Mouse (Mus musculus) heart, postnatal 4 days (tissue): ENCODE data around the gene Qrsl1. TPM values are rescaled to one million over a fixed set of nuclear protein-coding genes. Genes with fewer than 3 reads are reported as not detected.
"Not testable (repeated sequence)": the region's sequence is repeated elsewhere in the genome, so short reads cannot be mapped to it uniquely, and the experiment has no call there.

Experiments
- DNase-seq: peaks from one replicate; pipeline ENCODE4 v3.0.0; 2021
- total RNA-seq, 2 experiments: library from RNA; stranded (reverse); gene quantifications; 2 replicates each; pipeline ENCODE4 v1.2.3; 2021

Gene Qrsl1
- 10 to 100 TPM; 30.0 to 31.3 TPM for total RNA-seq

- DNase-seq = peak; percentile 95
Measured at GRCm38 (mm10) chr10:43901578-43902194, at the start of gene Qrsl1, which contains the start of gene Rtn4ip1. Gene Qrsl1, minus strand, starts transcription at chr10:43901745. Gene Rtn4ip1, plus strand, starts transcription at chr10:43901807.

- no peak for DNase-seq
Measured at GRCm38 (mm10) chr10:43945435-43945834, 43.9 kb upstream of the Qrsl1 start.

- DNase-seq = no peak
Measured at GRCm38 (mm10) chr10:43943736-43944135, 42.2 kb upstream of the Qrsl1 start.

GRCm38 (mm10) chr10:43939136-43939662 lies 37.7 kb upstream of the Qrsl1 start:
- DNase-seq = no peak

DNA sequence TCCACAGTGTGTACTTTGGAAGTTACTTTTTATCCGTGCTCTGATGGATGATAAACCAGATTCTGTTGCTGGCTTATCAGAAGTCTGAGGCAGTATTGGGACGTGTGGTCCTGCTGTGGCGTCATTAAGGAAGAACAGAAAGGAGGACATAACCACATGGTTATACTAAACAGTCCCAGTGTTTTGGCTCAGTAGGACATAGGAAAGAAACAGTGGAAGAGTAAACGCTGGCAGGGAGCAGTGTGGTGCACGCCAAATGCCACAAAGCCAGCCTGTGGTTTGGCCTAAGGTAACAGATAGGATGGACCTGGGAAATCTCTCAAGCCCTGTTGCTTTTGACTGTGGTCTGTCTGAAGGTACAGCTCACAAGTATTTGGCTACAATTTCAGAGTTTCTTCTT lies 27.1 kb upstream of the Qrsl1 start:
- no peak for DNase-seq

DNA sequence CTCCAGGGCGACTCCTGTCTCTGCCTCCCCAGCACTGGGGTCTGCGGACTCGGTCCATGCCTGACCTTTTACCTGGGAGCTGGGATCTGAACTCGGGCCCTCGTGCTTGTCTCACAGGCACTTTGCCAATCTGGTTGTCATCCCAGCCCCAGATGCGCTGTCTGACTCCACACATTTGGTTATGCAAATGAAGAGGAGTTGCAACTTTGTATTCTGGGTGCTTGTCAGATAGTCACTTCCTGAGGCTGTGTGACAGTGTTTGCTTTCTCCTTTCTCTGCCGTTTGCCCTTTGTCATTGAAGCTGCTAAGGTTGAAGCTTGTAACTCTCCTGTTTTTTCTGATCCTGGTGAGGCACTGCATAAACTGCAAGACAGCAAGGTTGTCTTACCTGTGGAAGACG lies 26.2 kb upstream of the Qrsl1 start:
- DNase-seq = no peak

DNA sequence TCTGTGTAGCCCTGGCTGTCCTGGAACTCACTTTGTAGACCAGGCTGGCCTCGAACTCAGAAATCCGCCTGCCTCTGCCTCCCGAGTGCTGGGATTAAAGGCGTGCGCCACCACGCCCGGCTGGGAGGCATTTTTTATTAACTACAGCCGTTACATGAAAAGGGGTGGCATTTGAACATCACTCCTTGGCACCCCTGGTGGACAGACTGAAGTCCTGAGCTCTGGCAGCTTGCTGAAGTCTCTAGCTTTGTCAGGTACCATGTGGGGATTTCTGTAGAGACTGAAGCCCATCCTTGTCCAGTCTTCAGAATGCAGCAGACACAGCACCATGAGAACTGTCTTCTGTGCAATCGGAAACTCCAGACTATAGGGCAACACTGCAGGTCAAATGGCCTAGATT lies 24.2 kb upstream of the Qrsl1 start:
- not testable (repeated sequence) for DNase-seq

- no peak for DNase-seq
Measured at GRCm38 (mm10) chr10:43923096-43923495, 21.6 kb upstream of the Qrsl1 start.

DNA sequence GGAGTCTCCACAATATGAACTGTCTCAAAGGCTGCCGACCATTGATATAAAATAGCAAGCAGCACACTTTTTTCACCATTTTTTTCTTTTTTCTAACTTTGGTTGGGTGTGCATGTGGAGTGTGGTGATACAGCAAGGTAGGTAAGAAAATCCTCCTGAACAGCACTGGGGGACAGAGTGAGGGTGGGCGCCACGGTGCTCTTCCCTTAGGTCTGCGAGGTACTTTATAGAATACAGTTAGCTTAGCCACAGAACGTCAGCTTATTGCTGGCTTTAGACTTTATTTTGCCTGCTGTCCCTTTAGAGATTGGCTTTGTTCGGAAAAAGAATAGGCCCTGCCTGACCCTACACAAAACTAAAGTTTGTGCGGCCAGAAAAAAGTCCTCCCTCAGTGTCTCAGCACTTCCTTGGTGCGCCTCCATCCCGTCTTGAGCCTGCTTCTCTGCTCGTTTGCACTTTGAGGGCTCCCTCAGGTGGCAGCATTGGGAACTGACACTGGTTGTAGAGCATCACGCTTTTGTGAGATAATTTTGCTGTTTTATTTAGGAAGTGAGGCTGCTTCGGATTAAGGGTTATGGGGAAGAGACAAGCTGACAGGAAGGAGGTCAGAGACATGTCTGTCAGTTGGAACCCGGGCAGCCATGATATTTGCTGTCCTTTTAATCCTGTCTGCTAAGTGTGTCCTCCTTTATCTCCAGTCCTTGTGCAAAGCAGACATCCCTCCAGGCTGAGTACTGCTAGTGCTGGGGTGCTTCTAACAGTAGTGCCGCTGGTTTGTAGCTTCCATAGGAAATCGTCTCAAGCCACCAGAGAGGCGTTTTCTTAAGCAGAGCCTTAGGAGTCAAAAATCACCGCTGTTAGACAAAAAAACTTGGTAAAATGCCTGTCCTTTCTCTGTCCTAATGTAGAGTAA lies 17.4 kb upstream of the Qrsl1 start:
- DNase-seq = peak; percentile 88

DNA sequence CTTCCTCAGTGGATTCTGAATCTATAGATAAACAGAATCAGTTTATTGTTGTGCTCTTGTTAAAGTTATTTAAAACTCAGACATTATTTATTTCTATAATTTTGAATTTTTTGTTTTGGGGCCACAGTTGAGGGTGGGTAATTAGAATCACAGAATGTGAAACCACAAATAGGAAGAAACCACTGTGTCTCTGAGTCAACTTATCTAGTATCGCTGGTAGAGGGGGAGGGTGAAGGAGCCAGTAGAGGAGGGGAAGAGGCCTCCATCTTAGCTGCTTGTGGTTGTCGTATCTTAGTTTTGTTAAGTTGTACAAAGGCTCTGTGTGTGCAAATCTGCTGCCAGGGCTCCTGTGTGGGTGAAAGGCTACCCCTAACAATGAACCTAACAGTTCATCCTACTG lies 15.2 kb upstream of the Qrsl1 start:
- DNase-seq = no peak

DNA sequence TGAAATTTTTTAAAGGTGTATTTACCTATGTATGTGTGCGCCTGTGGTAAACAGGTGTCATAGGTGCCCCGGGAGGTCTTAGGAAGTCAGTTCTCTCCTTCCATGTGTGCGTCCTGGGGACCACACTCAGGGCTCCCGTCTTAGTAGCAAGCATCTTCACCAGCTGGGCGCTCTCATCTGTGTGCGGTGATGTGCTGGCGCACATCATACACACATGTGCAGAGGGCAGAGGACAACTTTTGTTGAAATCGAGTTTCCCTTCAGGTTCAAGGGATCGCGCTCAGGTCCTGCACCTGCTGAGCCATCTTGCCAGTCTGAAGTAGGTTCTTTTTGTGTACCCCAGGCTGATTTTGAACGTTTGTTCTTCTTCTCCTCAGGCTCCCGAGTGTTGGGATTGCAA lies 14.6 kb upstream of the Qrsl1 start:
- DNase-seq = no peak

- DNase-seq = no peak
Measured at GRCm38 (mm10) chr10:43912236-43912635, 10.7 kb upstream of the Qrsl1 start.

- no peak for DNase-seq
Measured at GRCm38 (mm10) chr10:43910873-43911142, 9.3 kb upstream of the Qrsl1 start.

DNA sequence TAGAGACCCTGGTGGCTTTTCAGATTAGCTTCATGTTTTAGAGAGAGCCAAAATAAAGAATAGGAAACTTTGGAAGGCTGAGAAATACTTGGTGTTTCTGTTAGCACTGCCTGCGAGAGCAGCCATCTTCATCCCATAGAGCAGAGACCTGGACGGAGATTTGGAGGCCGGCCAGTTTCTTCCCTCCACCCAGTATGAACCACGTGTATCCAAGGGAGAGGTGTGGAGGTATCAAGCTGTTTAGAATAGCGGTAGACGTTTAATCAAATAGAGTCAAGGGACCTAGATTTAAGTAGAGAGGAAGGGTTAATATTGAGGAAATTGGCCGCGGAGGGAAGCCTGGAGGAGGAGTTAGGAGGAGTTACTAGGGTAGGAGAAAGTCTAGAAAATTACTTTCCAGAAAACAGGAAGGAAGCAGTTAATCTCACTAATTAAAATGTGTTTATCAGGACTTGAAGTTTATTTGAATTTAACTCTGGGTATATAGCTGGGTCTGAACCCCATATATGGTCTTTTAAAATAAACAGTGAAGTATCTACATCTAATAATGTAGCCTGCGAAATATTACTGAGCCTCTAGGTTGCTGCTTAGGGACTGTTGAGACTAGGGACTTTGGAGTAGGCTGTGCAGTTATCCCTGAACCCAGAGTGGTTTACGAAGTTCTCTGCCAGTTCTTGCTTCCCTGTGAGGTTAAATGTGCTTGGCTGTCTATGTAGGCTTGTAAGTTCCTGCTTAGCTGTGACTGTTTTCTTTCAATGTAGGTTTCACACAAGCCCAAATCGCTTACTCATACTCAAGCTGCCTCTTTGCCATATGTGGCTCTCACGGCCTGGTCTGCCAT lies 8.7 kb upstream of the Qrsl1 start:
- no peak for DNase-seq

GRCm38 (mm10) chr10:43904569-43904968 lies 3.0 kb upstream of the Qrsl1 start:
- no peak for DNase-seq

- no peak for DNase-seq
Measured at GRCm38 (mm10) chr10:43900883-43901570, 518 bp downstream of the Qrsl1 start.

- DNase-seq = no peak
Measured at GRCm38 (mm10) chr10:43898276-43898675, 3.3 kb downstream of the Qrsl1 start.

DNA sequence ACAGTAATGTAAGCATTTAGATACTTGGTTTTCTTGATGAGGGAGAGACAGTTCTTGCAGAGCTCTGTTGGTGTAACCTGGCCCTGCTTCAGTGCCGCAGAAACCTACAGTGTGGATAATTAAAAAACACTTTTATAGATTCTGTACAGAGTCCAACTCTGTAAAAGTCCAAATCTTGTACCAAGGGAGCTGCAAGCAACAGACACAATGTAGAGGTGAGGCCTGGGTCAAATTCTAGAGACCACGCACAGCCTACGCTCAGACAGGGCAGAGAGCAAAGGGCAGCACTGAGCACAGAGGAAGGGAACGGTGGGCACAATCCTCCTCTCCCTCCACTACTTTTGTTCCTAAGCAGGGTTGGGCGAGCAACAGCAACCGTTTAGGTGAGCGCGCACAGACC lies 5.5 kb downstream of the Qrsl1 start:
- DNase-seq = no peak

DNA sequence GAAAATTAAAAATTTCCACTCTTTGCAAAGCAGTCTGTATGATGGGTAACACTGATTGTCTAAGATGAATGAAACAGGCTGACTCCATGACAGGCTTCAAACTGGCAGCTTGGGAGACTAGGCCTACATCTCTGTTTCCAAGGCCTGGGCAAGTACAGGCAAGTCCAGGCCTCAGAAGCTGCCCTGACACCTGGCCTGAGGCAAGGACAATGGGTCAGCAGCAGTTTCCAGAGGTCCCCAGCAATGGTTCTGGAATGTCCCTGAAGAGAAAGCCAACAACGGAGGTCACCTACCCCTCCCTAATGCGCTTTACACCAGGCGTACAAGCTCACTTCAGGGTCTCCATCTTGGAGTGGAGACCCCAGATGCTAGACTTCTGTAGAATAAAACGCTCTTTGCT lies 8.6 kb downstream of the Qrsl1 start:
- DNase-seq = no peak

GRCm38 (mm10) chr10:43888976-43889375 lies 12.6 kb downstream of the Qrsl1 start:
- no peak for DNase-seq

GRCm38 (mm10) chr10:43887676-43888075 lies 13.9 kb downstream of the Qrsl1 start:
- no peak for DNase-seq

DNA sequence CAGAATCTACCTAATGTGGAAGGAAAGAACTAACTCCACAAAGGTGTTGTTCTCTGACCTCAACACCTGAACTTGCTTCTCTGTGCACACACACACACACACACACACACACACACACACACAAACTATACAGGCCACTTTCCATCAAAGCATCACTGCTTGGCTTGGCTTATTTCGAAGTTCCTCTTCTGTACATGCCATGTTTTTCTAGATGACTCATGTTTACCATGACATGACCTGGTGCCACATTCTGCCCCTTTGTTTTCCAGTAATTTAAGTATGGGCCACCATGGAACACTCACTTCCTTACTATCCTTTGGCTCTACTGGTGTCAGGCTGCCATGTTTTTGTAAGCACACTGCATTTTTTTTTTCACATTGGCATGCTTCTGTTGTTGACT lies 30.1 kb downstream of the Qrsl1 start:
- no peak for DNase-seq
